Mouse (Mus musculus) c-Kit-positive CD71-negative TER-119-negative erythroid progenitor cells, embryonic 14.5 days (primary cell): ENCODE measurements around the gene Hoxb1.

Experiments
- DNase-seq: peaks from one replicate; pipeline ENCODE4 v3.0.0-alpha.2; 2013; ENCODE audit warnings: low read depth

Gene Hoxb1

DNA sequence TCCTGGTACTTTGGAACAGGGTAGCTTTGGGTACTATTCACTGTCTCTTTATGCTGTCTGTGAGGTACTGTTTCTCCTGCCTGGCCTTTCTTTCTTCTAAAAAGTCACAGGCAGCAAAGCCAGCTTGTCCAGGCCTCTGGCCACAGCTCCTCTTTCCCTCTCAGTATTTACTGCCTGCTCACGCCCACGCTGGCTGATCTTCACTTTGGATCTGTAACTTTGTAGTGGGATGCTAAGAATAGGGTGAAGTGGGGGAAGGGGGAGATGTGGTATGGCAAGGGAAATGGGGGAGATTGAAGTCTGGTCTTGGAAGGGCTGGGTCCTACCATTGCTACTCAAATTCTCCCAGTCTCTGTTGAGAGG is 31.6 kb upstream of the Hoxb1 start:
- no peak for DNase-seq

DNA sequence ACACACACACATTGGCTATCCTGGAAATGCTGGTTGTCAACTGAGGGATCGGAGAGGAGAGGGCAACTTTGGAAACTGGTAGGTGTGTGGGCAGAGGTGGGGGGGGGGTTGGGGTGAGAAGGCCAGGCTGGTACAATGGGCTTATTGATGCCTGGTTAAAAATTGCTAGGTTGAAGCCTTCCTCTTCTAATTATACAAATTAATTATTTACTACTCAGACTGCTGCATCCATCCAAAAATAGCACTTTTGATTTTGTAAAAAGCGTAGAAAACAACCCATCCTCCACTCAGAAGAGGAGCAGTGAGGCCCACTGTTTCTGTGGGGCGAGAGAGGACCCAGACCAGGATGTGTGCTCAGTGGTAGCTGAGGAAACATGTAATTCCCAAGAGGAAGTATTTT is 30.6 kb upstream of the Hoxb1 start:
- no peak for DNase-seq

DNA sequence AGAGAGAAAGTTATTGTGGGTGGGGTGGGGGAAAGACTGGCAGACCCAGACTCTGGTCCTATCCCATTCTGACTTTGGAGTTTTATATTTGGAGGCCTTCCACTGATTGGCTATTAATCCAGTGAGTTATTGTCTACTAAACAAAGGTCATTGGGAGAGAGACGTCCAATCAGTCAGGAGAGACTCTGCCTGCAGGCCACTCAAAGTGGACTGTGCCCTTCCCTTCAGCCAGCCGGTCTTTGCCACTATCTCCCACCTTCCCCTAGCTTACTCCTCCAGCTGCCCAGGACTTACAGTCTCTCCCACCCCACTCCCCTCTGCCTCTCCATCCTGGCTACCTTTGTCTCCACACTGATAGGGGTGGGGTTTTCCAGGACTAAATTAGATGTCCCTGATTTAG is 29.0 kb upstream of the Hoxb1 start:
- no peak for DNase-seq

DNA sequence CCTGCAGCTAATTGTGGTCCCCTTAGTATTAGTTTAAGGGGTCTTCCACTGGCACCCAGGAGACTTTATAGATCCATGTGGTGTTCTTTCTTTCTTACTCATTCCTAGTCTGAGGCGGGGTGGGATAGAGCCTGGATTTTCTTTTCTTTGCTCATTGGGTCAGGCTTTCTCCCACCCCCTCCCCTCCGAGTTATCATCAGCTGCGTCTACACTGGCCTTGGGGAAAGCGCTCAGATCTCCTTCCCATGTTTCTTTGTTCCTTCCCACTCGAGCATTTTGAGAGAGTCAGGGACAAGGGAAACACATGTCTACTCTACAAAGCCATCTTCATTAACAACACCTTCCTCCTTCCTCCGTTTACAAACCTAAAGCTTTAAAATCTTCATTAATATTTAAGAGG is 28.5 kb upstream of the Hoxb1 start:
- DNase-seq: no peak

GRCm38 (mm10) chr11:96338957-96339855 is 26.3 kb upstream of the Hoxb1 start:
- no peak for DNase-seq

DNA sequence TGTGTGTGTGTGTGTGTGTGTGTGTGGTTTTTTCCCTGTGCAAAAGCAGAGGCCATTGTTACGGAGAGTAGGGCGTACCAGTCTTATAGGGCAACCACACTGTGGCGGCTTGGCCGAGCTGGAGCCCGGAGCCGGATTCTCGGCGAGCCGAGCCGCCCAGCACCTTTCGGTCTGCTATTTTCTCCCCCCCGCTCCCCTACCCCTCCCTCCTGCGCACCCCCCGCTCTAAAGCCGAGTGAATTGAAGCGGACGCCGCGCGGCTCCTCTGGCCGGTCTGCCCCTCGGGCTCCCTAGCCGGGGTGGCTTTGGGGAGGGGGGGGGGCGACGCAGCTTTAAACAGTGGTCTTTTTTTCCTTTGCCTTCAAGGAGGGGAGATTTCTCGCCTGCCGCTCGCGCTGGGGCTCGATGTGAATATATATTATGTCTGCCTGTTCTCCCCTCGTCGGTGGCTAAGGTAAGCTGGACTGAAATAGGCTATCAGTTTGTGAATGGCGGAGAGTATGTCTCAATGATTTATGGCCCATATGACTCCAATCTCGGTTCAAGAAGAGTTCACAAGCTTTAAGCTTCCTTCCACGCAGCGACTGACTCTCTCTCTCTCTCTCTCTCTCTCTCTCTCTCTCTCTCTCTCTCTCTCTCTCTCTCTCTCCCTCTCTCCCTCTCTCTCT is 24.7 kb upstream of the Hoxb1 start:
- no peak for DNase-seq

GRCm38 (mm10) chr11:96341701-96342575 is 23.6 kb upstream of the Hoxb1 start:
- no peak for DNase-seq

GRCm38 (mm10) chr11:96342576-96342930 is 23.0 kb upstream of the Hoxb1 start:
- no peak for DNase-seq

GRCm38 (mm10) chr11:96343206-96343745 is 22.3 kb upstream of the Hoxb1 start:
- DNase-seq: no peak

GRCm38 (mm10) chr11:96344061-96344877 is 21.3 kb upstream of the Hoxb1 start:
- no peak for DNase-seq

DNA sequence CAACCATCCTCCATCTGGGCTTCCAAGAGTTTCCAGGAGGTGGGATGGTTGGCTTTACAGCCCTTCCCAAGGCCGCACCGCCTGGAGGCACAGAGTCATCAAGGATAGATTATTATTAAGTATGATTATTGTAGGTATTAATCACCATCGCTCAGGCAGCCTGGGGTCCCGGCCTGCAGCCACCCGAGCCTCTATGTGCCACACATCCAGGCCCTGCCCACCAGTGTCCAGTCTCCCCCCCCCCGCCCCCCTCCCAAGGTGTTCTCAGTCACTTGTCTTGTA is 20.7 kb upstream of the Hoxb1 start:
- no peak for DNase-seq

DNA sequence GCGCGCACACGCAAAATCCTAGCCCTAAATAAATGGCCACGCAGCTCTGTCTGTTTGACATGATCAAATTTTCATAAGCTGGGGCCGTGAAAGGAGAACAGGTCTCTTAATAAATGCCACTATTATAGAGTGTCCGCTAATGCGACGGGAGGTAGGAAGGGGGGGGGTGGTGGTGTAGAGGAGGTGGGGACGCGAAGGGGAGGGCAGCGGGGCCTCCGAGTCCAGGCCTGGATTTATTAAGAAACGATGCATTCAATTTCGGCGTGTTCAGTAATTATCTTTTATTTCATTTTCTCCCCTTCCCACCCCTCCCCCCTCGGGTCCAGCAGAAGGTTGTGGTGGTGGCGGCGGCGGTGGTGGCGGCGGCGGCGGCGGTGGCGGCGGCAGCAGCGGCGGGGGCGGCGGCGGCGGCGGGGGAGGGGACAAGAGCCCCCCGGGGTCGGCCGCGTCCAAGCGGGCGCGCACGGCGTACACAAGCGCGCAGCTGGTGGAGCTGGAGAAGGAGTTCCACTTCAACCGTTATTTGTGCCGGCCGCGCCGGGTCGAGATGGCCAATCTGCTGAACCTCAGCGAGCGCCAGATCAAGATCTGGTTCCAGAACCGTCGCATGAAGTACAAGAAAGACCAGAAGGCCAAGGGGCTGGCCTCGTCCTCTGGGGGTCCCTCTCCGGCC is 20.2 kb upstream of the Hoxb1 start:
- DNase-seq: no peak

DNA sequence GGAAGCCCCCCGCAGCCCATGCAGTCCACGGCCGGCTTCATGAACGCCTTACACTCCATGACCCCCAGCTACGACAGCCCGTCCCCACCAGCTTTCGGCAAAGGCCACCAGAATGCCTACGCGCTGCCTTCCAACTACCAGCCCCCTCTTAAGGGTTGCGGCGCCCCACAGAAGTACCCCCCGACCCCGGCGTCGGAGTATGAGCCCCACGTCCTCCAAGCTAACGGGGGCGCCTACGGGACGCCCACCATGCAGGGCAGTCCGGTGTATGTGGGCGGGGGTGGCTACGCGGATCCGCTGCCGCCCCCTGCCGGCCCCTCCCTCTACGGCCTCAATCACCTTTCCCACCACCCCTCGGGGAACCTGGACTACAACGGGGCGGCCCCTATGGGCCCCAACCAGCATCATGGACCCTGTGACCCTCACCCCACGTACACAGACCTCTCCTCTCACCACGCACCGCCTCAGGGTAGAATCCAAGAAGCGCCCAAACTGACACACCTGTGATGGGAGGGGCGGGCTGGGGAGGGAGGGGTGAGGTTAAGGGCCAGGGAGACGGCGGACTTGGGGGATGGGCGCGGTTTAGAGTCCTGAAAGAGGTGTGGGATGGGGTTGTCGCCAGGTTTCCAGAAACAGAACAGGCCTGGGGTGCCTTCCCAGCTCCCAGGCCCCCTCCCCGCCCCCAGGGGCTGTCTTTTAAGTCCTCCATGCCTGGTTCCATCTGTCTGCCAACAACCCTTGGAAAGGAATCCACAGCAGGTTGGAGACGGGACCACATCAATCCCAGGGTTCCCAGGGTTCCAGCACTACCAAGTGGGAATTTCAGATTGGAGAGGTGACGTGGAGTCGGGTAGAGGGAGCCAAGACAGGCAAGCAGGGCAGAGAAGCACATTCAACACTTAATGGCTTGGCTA is 19.4 kb upstream of the Hoxb1 start:
- DNase-seq: no peak

DNA sequence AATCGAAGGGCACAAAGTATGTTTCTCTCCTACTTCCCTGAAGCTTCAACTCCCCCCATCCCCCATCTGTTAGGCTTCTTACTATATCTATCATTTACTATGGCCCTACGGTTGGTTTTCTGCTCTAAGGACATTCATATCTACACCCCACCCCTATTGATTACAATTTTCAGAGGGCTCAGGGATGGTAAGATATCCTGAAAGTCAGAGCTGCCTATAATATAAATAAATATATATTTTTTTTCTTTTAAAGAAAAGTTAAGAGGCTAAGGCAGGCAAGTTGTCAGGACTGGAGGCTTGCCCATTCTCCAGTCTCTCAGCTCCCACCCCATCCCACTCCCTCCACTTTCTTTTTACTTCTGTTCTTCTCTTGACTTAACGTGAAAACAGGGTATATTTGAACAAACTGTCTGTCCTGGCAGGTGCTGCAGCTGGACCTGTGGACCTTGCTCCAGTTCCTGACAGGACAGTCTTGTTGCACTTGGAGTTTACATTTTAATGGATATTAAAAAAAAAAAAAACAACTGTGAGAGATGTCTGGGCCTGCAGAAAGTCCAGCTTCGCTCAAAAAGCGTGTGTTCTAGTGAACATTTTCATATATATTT is 18.5 kb upstream of the Hoxb1 start:
- DNase-seq: no peak

GRCm38 (mm10) chr11:96347717-96348116 is 17.8 kb upstream of the Hoxb1 start:
- DNase-seq: no peak

- no peak for DNase-seq
Observed at GRCm38 (mm10) chr11:96348141-96348928, 17.2 kb upstream of the Hoxb1 start.

- DNase-seq: no peak
Observed at GRCm38 (mm10) chr11:96348988-96349387, 16.6 kb upstream of the Hoxb1 start.

GRCm38 (mm10) chr11:96349491-96350340 is 15.8 kb upstream of the Hoxb1 start:
- no peak for DNase-seq
